Mouse (Mus musculus) heart, embryonic 16.5 days (tissue): ENCODE measurements around the gene Wwp2. TPM values are rescaled to one million over a fixed set of nuclear protein-coding genes. Genes with fewer than 3 reads are reported as not detected.
"Not testable (repeated sequence)": the region's sequence is repeated elsewhere in the genome, so short reads cannot be mapped to it uniquely, and the experiment has no call there.

ENCODE experiments used
- ATAC-seq: fragments of 200-750 bp; cut with Nextera tagmentation; replicated peaks from 2 replicates; pipeline ENCODE4 v1.8.0; 2017; ENCODE audit warnings: moderate number of reproducible peaks; ENCODE audit not compliant: insufficient read depth, low FRiP score; ENCODE audit errors: extremely low read depth
- H3K27ac ChIP-seq: fragments of 300-500 bp; sonication (generic); 2 replicates; pipeline ENCODE4 v1.5.1; 2014; ENCODE audit warnings: mild to moderate bottlenecking, low read length, control low read depth, moderate library complexity
- H3K27me3 ChIP-seq: fragments of 300-500 bp; sonication (generic); 2 replicates; pipeline ENCODE4 v1.6.1; 2014; ENCODE audit warnings: low read length, mixed read lengths; ENCODE audit not compliant: control insufficient read depth, insufficient read depth
- H3K36me3 ChIP-seq: fragments of 300-500 bp; sonication (generic); 2 replicates; pipeline ENCODE4 v1.6.1; 2014; ENCODE audit not compliant: control insufficient read depth, insufficient read depth
- H3K4me1 ChIP-seq: fragments of 300-500 bp; sonication (generic); 2 replicates; pipeline ENCODE4 v1.6.1; 2014; ENCODE audit warnings: low read length, mixed read lengths; ENCODE audit not compliant: control insufficient read depth, insufficient read depth
- H3K4me2 ChIP-seq: fragments of 300-500 bp; sonication (generic); 2 replicates; pipeline ENCODE4 v1.6.1; 2014; ENCODE audit warnings: low read depth, mild to moderate bottlenecking, control low read depth, low read length
- H3K4me3 ChIP-seq: fragments of 300-500 bp; sonication (generic); 2 replicates; pipeline ENCODE4 v1.5.1; 2014; ENCODE audit warnings: mild to moderate bottlenecking, control low read depth, low read length
- H3K9ac ChIP-seq: fragments of 300-500 bp; sonication (generic); 2 replicates; pipeline ENCODE4 v1.6.1; 2014; ENCODE audit warnings: low read length, control low read depth
- H3K9me3 ChIP-seq: fragments of 300-500 bp; sonication (generic); replicated peaks from 2 replicates; pipeline ENCODE4 v1.6.1; 2016; ENCODE audit warnings: low read length; ENCODE audit not compliant: control insufficient read depth
- WGBS: fragments of 180-500 bp; shearing (Covaris S2); extraction: QIAGEN DNeasy Blood & Tissue Kit; methylation state at CpG from one replicate; pipeline ENCODE4 v1.1.7; 2014; 5-methylcytosine and 5-hydroxymethylcytosine counted together
- polyA plus RNA-seq: library from polyadenylated mRNA; unstranded; fragments of >200 nt; fragmentation: Nextera tagmentation; extraction: Ambion mirVana; gene quantifications from 2 replicates; pipeline ENCODE4 v1.2.1, GENCODE M21; 2015

The Wwp2 gene
- polyA plus RNA-seq, 1 experiment from 2014 or later, result 31.4 TPM

DNA sequence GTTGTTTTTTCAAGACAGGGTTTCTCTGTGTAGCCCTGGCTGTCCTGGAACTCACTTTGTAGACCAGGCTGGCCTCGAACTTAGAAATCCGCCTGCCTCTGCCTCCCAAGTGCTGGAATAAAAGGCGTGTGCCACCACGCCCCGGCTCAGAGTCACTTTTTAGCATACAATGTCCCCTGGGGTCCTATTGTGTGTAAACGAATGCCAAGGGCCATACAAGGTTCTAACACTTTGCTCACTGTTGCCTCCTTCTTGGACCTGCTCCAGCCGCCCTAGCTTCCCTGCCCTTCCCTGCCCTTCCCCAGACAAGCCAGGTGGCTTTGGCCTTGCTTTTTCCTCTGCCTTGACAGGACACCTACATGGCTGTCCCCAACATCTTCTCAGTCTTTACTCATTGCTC is 40.6 kb downstream of the Wwp2 start:
- not testable (repeated sequence) for H3K27me3 ChIP-seq, H3K9me3 ChIP-seq, H3K4me3 ChIP-seq, H3K9ac ChIP-seq, H3K4me1 ChIP-seq, ATAC-seq, H3K27ac ChIP-seq, H3K4me2 ChIP-seq, H3K36me3 ChIP-seq
- WGBS, result 86% methylated on average over 7 of the region's 7 CpGs

DNA sequence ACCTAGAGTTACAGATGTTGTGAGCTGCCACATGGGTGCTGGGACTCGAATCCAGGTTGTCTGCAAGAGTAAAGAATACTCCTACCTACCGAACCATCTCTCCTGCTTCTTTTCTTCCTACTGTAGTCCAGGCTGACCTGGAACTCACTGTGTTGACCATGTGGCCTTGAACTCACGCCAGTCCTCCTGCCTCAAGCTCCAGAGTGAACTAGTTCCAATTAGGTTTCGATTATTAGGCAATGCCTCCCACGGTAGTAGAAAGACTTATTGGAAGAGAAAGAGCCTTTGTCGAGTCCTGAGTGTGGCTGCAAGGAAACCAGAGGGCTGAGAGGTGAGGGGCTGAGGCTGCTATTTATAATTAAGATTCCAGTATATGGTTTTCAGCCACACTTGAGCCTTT is 42.6 kb downstream of the Wwp2 start:
- WGBS, result 79% methylated on average over 6 of the region's 6 CpGs
- Histone ChIP-seq H3K27me3 (no peaks in the 10 kb centered on the region), H3K4me3 (no peak overlapping the region), H3K9me3 (no peaks in the 10 kb centered on the region), H3K36me3 (no peaks in the 10 kb centered on the region), H3K4me2 (no peak overlapping the region), H3K27ac (no peak overlapping the region), H3K9ac (no peak overlapping the region), H3K4me1 (no peaks in the 10 kb centered on the region)
- no peak for ATAC-seq

DNA sequence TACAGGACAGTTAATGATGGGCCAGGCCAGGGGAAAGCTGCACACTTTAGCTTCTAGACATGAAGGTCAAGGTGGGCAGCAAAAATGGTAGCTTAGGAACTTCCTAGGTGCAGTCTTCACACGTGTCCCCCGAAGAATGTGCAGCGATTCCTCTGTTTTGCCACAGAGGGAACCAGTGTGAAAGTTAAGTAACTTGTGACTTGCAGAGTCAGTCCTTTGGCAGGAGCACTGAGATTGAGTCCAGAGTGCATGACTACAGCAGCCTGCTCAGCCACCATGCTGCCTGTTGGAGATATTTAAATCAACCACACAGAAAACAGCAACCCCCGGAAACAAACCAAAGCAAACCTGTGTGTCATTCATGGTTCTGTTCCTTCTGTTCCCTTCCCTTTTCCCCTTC is 44.3 kb downstream of the Wwp2 start:
- Histone ChIP-seq H3K4me2 (no peak overlapping the region), H3K36me3 (no peaks in the 10 kb centered on the region), H3K4me3 (no peak overlapping the region), H3K4me1 (no peaks in the 10 kb centered on the region), H3K9ac (no peak overlapping the region), H3K9me3 (no peaks in the 10 kb centered on the region), H3K27ac (no peak overlapping the region), H3K27me3 (no peaks in the 10 kb centered on the region)
- no peak for ATAC-seq
- 81% methylated on average over 4 of the region's 4 CpGs for WGBS

DNA sequence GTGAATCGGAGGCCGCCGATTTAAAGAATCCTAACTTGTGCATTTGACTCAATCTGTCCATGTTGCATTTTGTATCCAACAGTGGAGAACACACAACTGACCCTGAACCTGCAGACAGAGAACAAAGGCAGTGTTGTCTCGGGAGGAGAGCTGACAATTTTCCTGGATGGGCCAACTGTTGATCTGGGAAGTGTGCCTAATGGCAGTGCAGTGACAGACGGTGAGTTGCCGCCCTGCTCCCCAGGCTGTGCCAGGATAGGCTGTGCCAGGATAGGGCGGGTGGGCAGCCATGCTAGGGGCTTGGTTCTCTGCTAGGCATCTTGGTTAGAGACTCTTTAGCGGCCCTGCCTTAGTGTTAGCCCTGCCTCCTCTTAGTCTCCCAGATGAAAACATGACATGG is 47.1 kb downstream of the Wwp2 start:
- Histone ChIP-seq H3K27ac (no peak overlapping the region), H3K4me3 (no peak overlapping the region), H3K9ac (no peak overlapping the region), H3K9me3 (no peaks in the 10 kb centered on the region), H3K4me2 (no peak overlapping the region), H3K4me1 (no peaks in the 10 kb centered on the region), H3K27me3 (no peaks in the 10 kb centered on the region), H3K36me3 (no peaks in the 10 kb centered on the region)
- ATAC-seq, result no peak
- 71% methylated on average over 8 of the region's 8 CpGs for WGBS

DNA sequence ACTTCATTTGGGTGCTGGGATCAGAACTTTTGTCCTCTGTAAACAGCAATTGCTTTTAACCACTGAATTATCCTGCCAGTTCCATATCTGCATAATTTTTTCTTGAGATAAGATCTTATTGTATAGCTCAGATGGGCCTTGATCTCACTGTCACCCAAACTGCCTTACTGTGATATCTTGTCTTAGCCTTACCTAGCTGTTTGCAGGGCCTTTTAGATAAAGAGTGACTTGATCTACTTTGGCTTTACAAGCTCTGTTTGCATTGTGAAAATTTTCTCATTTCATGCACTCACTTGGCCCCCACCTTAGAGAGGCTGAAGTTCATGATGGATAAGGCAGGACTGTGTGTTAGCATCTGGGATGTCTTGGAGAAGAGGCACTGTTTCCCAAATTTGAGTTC is 48.8 kb downstream of the Wwp2 start:
- Histone ChIP-seq H3K36me3 (no peaks in the 10 kb centered on the region), H3K9me3 (no peaks in the 10 kb centered on the region), H3K27ac (no peak overlapping the region), H3K4me3 (no peak overlapping the region), H3K27me3 (no peaks in the 10 kb centered on the region), H3K9ac (no peak overlapping the region), H3K4me2 (no peak overlapping the region), H3K4me1 (peaks cover 13% of the 10 kb centered on the region)
- ATAC-seq, result no peak

DNA sequence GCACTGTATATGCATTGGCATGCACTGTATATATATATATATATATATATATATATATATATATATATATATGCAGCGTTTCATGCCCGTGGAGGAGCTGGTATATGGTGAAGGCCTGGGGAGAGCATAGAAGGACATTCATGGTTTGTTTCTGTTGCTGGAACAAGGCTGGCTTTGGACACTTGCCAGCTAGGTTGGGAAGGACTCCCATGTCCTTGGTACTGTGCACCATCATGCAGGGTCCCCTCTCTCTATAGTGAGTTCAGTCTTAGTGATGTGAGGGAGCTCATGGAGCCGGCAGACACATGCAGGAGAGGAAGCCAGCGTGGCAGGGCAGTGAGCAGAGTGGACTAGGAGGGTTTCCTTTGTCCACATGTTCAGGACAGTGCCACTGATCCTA is 52.4 kb downstream of the Wwp2 start:
- Histone ChIP-seq H3K27ac (no peak overlapping the region), H3K4me3 (no peak overlapping the region), H3K4me1 (peaks cover 24% of the 10 kb centered on the region), H3K27me3 (no peaks in the 10 kb centered on the region), H3K9ac (no peak overlapping the region), H3K36me3 (no peaks in the 10 kb centered on the region), H3K4me2 (no peak overlapping the region), H3K9me3 (no peaks in the 10 kb centered on the region)
- ATAC-seq, result no peak
- 70% methylated on average over 4 of the region's 4 CpGs for WGBS

DNA sequence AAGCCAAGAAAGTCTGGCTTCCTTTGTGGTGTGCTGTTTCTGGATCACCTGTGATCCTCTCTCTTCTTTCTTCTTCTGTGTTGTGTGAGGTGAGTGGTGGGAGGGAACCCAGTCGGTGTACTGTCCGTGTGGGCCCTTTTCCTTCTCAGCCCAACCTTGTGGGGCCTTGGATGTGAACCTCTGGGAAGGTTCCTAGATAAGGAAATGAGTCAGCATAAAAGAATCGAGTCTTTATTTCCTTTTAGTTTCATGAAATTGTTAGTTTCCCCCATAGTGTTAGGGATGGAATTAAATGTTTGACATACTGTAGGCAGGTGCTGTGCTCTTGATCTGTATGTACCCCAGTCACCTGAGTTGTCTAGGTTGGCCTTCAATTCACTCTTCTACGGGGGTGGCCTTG is 52.9 kb downstream of the Wwp2 start:
- no peak for ATAC-seq
- Histone ChIP-seq H3K4me2 (no peak overlapping the region), H3K4me1 (peaks cover 24% of the 10 kb centered on the region), H3K9ac (no peak overlapping the region), H3K4me3 (no peak overlapping the region), H3K9me3 (no peaks in the 10 kb centered on the region), H3K27ac (peak overlapping the region; percentile 47), H3K27me3 (no peaks in the 10 kb centered on the region), H3K36me3 (no peaks in the 10 kb centered on the region)
- whole genome bisulfite sequencing, result 62% methylated on average over 4 of the region's 4 CpGs

DNA sequence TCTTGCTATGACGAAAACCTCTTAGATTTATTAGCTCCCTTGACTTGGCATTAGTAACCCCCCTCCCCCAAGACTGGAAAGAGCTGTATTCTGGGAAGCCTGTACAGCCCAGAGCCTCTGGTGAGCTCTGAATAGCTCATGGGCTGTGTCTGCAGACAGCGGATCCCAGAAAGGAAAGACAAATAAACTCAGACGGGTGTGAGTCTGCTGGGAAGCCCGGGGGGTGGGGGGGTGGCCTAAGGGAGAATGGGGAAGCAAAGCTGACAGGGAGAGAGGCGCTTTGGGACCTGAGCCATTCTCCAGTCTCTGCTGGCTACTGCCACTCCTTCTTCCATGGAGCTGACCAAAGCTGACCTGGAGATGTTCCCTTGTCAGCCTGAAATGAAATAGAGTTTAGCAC is 53.8 kb downstream of the Wwp2 start:
- H3K9ac ChIP-seq, result peak overlapping the region; percentile 20; the same call in 1 of the 2 replicates
- no peak overlapping the region for H3K4me3 ChIP-seq
- peak; percentile 68 for ATAC-seq
- no peaks in the 10 kb centered on the region for H3K36me3 ChIP-seq
- peak overlapping the region; percentile 47 for H3K27ac ChIP-seq
- peaks cover 24% of the 10 kb centered on the region for H3K4me1 ChIP-seq
- no peak overlapping the region for H3K4me2 ChIP-seq
- WGBS, result 19% methylated on average over 5 of the region's 5 CpGs
- H3K9me3 ChIP-seq, result no peaks in the 10 kb centered on the region
- H3K27me3 ChIP-seq, result no peaks in the 10 kb centered on the region

DNA sequence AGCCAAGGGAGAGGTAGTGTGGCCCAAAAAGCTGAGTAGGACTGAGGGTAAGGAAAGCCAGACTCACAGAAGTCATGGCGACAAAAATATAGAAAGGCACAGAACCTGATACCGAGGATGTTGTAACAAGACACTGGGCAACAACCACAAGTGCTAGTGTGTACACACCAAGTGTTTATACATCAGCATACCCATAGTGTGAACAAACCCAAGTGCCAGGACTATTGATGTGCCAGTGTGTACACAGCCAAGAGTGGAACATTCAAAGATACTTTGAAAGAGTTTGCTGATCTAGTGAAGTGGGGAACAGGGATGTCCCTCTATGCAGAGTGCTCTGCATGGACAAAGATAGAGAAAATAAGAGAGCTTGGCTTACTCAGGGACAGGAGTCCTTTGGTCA is 54.5 kb downstream of the Wwp2 start:
- H3K4me1 ChIP-seq, result peaks cover 24% of the 10 kb centered on the region
- no peak for ATAC-seq
- whole genome bisulfite sequencing, result 71% methylated on average over 2 of the region's 2 CpGs
- no peak overlapping the region for H3K9ac ChIP-seq
- H3K9me3 ChIP-seq, result no peaks in the 10 kb centered on the region
- no peak overlapping the region for H3K4me2 ChIP-seq
- H3K36me3 ChIP-seq, result no peaks in the 10 kb centered on the region
- H3K27ac ChIP-seq, result no peak overlapping the region
- no peak overlapping the region for H3K4me3 ChIP-seq
- H3K27me3 ChIP-seq, result no peaks in the 10 kb centered on the region

DNA sequence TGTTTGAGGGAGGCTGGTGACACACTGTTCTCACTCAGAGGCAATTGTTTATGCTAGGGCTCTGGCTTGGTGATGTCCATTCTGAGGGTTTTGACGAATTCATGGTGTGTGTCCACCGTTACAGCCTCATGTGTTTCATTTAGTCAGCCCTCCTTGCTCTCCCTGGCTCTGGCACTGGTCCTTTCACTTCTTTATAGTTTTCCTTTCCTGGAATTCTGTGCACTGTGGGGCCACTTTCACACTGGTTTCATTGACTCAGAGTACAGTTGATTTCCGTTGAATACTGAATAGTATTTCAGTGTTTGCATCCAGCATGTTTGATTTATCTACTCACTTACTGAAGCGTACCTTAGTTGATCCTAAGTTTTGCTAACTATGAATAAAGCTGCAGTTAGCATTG is 55.0 kb downstream of the Wwp2 start:
- H3K36me3 ChIP-seq, result no peaks in the 10 kb centered on the region
- H3K9ac ChIP-seq, result no peak overlapping the region
- WGBS, result 57% methylated on average over 4 of the region's 4 CpGs
- H3K4me3 ChIP-seq, result no peak overlapping the region
- 0 out of 2 replicates have a peak overlapping the region, but pooled peaks have one; percentile 6 for H3K27ac ChIP-seq
- H3K4me2 ChIP-seq, result no peak overlapping the region
- no peak for ATAC-seq
- H3K27me3 ChIP-seq, result no peaks in the 10 kb centered on the region
- peaks cover 24% of the 10 kb centered on the region for H3K4me1 ChIP-seq
- no peaks in the 10 kb centered on the region for H3K9me3 ChIP-seq
